Mouse (Mus musculus) embryo, embryonic 10.5 days (tissue): ENCODE results near the gene Mef2a.

ENCODE experiments used
- DNase-seq: peaks from one replicate; pipeline ENCODE4 v3.0.0-alpha.2; 2015; ENCODE audit warnings: low spot score

Gene Mef2a

GRCm38 (mm10) chr7:67210004-67210833 is 162.4 kb downstream of the Mef2a start:
- no peak for DNase-seq

DNA sequence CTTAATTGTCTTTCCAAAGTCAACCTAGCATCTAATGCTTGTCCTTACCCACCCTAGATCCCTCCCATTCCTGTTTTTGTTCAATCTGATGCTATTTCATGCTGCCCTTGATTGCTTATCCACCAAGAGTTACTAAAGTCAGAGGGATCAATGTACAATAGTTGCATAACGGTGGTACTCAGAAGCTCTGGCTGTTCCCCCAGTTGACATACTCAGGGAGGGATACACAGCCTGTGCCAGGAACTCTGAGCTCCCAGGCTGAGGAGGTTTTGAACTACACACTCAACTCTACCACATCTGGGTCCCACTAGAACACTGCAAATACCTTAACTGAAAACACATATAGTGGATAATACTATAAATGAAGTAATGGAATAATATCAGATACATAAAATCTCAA is 164.3 kb downstream of the Mef2a start:
- no peak for DNase-seq

GRCm38 (mm10) chr7:67207701-67208100 is 165.0 kb downstream of the Mef2a start:
- no peak for DNase-seq

- no peak for DNase-seq
These were observed 166.2 kb downstream of the Mef2a start for GRCm38 (mm10) chr7:67206496-67206895.

- DNase-seq = no peak
These were observed 166.8 kb downstream of the Mef2a start for GRCm38 (mm10) chr7:67205734-67206425.

GRCm38 (mm10) chr7:67203625-67204024 is 169.0 kb downstream of the Mef2a start:
- DNase-seq = no peak

DNA sequence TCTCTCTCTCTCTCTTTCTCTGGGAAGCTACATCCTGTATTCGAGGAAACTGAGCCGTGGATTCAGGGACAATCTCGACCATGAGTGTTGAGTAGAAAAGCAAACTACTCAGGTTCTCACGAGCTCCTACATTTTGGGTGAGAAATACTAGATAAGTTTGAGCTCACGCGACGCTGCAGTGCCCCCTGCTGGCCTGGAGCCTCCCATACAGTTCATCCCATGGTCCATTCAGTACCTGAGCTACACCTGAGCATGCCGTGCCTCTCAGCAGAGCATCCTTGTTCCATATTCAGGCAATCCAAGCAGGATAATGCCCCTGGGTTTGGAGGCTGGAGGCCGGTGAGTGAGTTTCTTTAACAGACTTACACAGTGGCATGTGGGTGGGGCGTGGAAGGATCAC is 173.2 kb downstream of the Mef2a start:
- peak; percentile 73 for DNase-seq

- no peak for DNase-seq
These were observed 188.9 kb downstream of the Mef2a start for GRCm38 (mm10) chr7:67183786-67184185.
